Mouse (Mus musculus) heart, postnatal 0 days (tissue): ENCODE data around the gene Hdac4.

ENCODE experiments used
- CTCF ChIP-seq: IDR thresholded peaks from 2 replicates; pipeline ENCODE4 v1.5.1; 2016; ENCODE audit warnings: antibody characterized with exemption, control low read depth, low read depth
- EP300 ChIP-seq: IDR thresholded peaks from 2 replicates; pipeline ENCODE4 v1.6.1; 2016; ENCODE audit warnings: antibody characterized with exemption, low read depth

- no peak for TF ChIP-seq CTCF
- TF ChIP-seq EP300 = no peak
Measured at GRCm38 (mm10) chr1:91912227-91913119, 283.0 kb downstream of the Hdac4 start.
